Mouse (Mus musculus) heart, adult 8-10 months (tissue): ENCODE data around the gene Rnf227. TPM values are rescaled to one million over a fixed set of nuclear protein-coding genes. Genes with fewer than 3 reads are reported as not detected.
"Not testable (repeated sequence)": the region's sequence is repeated elsewhere in the genome, so short reads cannot be mapped to it uniquely, and the experiment has no call there.

Experiments
- DNase-seq: peaks from one replicate; pipeline ENCODE4 v3.0.0; 2022; ENCODE audit warnings: low spot score
- total RNA-seq, 4 experiments: library from RNA; stranded (reverse); gene quantifications; 2 replicates each; pipeline ENCODE4 v1.2.4; 2022

Gene Rnf227
- total RNA-seq, result under 1 TPM; 0.34 to 0.44 (median 0.39) TPM

- DNase-seq, result peak; percentile 43
These were observed at the start of gene Rnf227 for GRCm38 (mm10) chr11:69340161-69341131. Gene Rnf227 (plus strand): TSS chr11:69340461.

- DNase-seq, result no peak
These were observed 49.1 kb upstream of the Rnf227 start for GRCm38 (mm10) chr11:69291111-69291510.

GRCm38 (mm10) chr11:69295286-69295685 is 45.0 kb upstream of the Rnf227 start:
- DNase-seq, result no peak

- no peak for DNase-seq
These were observed 42.5 kb upstream of the Rnf227 start for GRCm38 (mm10) chr11:69297799-69298198.

- no peak for DNase-seq
These were observed 42.0 kb upstream of the Rnf227 start for GRCm38 (mm10) chr11:69298231-69298630.

GRCm38 (mm10) chr11:69302817-69303216 is 37.4 kb upstream of the Rnf227 start:
- DNase-seq, result no peak

GRCm38 (mm10) chr11:69305291-69305690 is 35.0 kb upstream of the Rnf227 start:
- no peak for DNase-seq

- DNase-seq, result no peak
These were observed 34.2 kb upstream of the Rnf227 start for GRCm38 (mm10) chr11:69306039-69306438.

- peak; percentile 13 for DNase-seq
These were observed 29.0 kb upstream of the Rnf227 start for GRCm38 (mm10) chr11:69311266-69311665.

GRCm38 (mm10) chr11:69316361-69316760 is 23.9 kb upstream of the Rnf227 start:
- no peak for DNase-seq

- not testable (repeated sequence) for DNase-seq
These were observed 22.3 kb upstream of the Rnf227 start for GRCm38 (mm10) chr11:69318000-69318399.

GRCm38 (mm10) chr11:69321580-69321979 is 18.7 kb upstream of the Rnf227 start:
- no peak for DNase-seq

- no peak for DNase-seq
These were observed 18.3 kb upstream of the Rnf227 start for GRCm38 (mm10) chr11:69322010-69322409.

- no peak for DNase-seq
These were observed 17.4 kb upstream of the Rnf227 start for GRCm38 (mm10) chr11:69322693-69323471.

- peak; percentile 99 for DNase-seq
These were observed 16.6 kb upstream of the Rnf227 start, which contains the start of the genes Cntrob and Trappc1 for GRCm38 (mm10) chr11:69323667-69324111. Gene Cntrob (minus strand): TSS chr11:69323775. Gene Trappc1 (plus strand): TSS chr11:69323980.

GRCm38 (mm10) chr11:69324749-69325148 is 15.5 kb upstream of the Rnf227 start:
- no peak for DNase-seq

GRCm38 (mm10) chr11:69325628-69326407 is 14.4 kb upstream of the Rnf227 start, which contains the start of gene Kcnab3:
Gene Kcnab3 (plus strand): TSS chr11:69326258.
- peak; percentile 89 for DNase-seq

GRCm38 (mm10) chr11:69326408-69327156 is 13.7 kb upstream of the Rnf227 start:
- no peak for DNase-seq

- DNase-seq, result no peak
These were observed 13.2 kb upstream of the Rnf227 start for GRCm38 (mm10) chr11:69327157-69327442.

GRCm38 (mm10) chr11:69327648-69328047 is 12.6 kb upstream of the Rnf227 start:
- DNase-seq, result no peak

GRCm38 (mm10) chr11:69328517-69328916 is 11.7 kb upstream of the Rnf227 start:
- DNase-seq, result no peak
